Mouse (Mus musculus) MEL-GATA-1-ER (cell line): Measurements from ENCODE around the gene Gm5089.

Source experiments
- DNase-seq: peaks from one replicate; pipeline ENCODE4 v3.0.0-alpha.2; 2012; ENCODE audit warnings: low read depth; ENCODE audit errors: extremely low read depth

Gm5089 gene

DNA sequence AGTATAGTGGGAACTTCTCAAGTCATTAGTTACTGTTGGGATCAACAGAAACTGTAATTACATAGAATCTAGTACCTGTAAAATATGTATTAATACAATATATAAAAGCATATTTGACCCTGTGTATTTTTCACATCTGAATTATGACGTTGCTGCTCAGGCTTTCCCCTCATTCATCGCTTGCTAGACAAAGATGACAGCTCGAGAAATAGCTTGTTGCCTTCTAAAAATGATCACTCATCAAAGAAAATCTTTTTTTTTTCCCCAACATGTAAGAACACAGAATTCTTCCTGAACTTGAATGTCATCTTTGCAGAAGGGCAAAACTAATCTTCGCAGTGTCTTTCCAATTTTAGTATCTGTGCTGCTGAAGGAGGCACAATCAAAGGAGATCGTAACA lies 63.1 kb downstream of the Gm5089 start:
- DNase-seq: no peak

DNA sequence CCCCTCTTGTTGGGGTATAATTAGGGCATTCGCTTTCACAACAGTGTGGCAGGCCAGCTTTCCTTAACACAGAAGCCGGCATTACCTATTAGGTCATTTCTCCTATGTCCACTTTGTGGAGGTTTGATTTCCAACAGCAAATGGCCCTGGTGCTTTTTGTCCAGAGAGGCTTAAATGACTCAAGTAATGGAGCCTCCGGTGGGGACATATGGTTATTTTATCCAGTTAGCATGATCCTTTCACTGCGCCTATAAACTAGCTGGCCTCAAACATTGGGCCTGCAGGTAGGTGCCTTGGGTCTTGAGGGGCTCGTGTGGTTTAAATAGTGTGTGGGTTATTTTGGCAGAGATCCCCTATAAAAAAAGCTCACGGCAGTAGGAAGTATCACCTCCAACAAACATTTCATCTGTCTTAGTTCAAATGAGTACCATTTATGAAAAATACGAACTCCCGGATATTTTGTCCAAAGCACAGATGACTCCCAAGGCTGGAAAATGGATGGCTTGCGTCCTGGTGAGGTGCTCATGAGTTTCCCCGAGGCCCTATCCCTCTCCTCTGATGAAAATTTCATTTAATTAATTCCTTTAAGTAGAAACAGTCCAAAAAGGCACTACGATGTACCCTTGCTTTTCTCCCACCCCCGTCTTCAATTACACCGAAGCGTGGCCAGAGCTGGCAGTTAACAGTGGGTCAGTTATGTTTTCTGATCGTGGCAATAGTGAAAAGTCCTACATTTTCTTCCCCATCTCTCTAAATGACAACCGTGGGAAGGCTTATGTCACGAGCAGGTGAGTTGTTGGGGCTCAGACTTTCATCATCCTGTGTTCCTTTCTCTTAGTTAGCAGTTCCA lies 64.4 kb downstream of the Gm5089 start:
- DNase-seq: no peak

- DNase-seq: no peak
Measured at GRCm38 (mm10) chr14:122385758-122386157, 65.2 kb downstream of the Gm5089 start.

GRCm38 (mm10) chr14:122385238-122385534 lies 65.7 kb downstream of the Gm5089 start:
- no peak for DNase-seq
